Mouse (Mus musculus): ENCODE results near the gene Piwil1.

DNA sequence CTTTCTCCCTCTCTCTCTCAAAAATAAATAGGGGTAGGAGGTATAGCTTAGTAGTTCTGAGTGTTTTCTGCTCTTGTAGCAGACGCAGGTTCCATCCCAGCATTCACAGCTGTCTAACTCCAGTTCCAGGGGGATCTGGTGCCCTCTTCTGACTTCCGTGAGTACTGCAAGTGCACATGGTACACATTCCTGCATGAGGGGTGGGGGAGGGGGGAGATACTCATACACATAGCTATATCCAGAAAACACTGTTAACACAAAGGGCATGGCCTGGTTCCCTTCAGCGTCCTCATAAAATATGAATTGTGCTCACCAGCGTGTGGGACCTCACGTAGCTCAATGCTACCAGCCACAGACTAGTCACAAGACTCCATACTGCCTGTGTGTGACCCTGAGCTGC, 27.0 kb downstream of the Piwil1 start:
- peak; percentile 63 for TF ChIP-seq CTCF (IDR thresholded peaks at IDR 0.05; ENCODE audit: low read depth)
- TF ChIP-seq EP300 (optimal IDR thresholded peaks at IDR 0.05): no peak
